Mouse (Mus musculus) kidney, postnatal 25 days (tissue): ENCODE results near the gene Stk10.

Source experiments
- DNase-seq, 2 experiments: peaks; one replicate each; pipeline ENCODE4 v3.0.0; 2021; ENCODE audit warnings: mixed read lengths in 2 of 2

Stk10 gene

DNA sequence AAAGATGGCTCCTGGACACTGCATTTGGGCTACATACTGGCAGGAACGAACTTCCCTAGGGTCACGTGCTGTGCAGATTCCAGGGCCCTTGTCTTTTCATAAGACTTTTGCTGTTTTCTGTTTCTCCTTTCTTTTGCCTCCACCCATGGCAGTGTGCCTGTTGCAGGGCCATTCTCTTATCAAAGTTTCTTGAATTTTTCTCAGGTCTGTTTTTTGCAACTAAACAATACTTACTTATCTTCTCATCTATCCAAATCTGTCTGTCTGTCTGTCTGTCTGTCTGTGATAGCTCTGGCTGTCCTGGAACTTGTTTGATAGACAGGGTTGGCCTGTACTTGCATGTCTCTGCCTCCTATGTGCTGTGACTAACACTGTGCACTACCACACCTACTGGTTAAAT is 101.7 kb downstream of the Stk10 start:
- no peak for DNase-seq

GRCm38 (mm10) chr11:32636275-32636674 is 103.2 kb downstream of the Stk10 start:
- no peak for DNase-seq

- no peak for DNase-seq
Observed at GRCm38 (mm10) chr11:32638521-32639255, 105.6 kb downstream of the Stk10 start.

GRCm38 (mm10) chr11:32640617-32641016 is 107.5 kb downstream of the Stk10 start:
- DNase-seq: no peak

DNA sequence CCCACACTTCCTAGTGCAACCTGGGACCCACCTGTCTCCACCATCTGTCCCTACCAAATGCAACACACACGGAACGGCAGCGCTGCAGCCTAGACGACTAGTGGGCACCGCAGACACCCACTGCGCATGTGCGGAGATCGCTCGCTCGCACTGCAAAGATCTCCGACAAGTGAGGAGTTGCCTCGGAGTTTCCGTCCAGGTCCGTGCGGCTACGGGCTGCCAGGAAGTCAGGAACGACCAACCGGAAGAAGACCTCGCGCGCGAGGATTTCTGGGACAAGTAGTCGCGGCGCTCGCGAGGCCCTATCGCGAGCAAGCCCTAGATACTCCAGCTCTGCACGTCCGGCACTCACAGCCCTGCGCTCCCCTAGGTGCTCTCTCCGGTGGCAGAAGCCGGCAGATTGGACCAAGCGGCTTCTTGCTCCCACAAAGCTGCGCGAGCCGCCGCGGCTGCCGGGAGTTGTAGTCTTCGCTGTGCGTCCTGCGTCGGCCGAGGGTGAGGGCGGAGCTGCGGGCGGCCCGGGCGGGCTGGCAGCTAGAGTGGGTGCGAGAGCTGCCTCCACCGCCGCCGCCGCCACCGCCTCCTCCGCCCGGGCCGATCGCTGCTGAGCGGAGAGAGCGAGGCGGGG is 109.3 kb downstream of the Stk10 start, which contains the start of gene Fbxw11:
TSS of gene Fbxw11 (plus strand) at position 476 of the 628 bp plus-strand sequence.
- peak; percentile 95 to 98 for DNase-seq

GRCm38 (mm10) chr11:32642899-32643886 is 110.1 kb downstream of the Stk10 start:
- DNase-seq: peak in 1 of 2 experiments; percentile 84

DNA sequence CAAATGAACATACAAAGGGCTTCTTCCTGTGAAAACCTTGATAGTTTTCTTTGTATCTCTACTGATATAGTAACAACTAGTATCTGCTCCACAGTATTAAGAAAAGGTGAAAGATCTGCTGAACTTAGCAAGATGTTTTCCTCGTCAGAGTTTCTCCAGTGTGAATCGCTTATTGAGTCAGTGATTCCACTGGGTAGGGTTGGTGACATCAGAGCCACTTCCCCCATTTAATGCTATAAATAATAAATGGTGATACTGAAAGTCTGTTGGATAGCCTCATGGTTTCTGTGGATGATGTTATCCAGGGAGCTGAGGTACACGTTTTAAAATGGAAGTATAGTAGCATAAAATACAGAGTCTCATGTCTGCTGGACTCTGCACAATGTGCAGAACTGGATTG is 110.9 kb downstream of the Stk10 start:
- DNase-seq: no peak

- no peak for DNase-seq
Observed at GRCm38 (mm10) chr11:32647265-32647664, 114.2 kb downstream of the Stk10 start.

DNA sequence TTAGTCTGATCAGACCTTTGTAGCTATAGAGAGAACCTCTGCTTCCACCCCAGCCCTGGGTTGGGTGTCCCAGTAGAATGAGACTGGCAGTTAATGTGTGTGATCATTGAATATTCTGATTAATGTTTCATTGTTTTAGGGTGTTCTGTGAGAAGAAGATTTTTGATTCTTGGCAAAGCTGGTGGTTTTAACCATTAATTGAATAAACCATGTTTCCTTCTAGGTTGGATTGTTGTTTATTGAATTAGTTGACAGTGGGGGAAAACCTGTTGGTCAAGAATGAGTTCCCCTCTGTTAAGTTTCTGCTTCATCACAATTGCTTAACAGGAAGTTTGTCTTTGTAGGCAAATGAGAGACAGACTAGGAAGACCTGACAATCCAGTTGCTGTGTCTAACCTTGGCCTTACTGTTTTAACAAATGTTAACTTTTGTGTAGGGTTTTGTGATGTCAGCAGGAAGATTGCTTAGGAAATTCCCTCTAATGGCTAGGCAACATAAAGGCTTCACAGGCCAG is 117.2 kb downstream of the Stk10 start:
- DNase-seq: no peak

- peak; percentile 40 to 62 for DNase-seq
Observed at GRCm38 (mm10) chr11:32650893-32651590, 117.9 kb downstream of the Stk10 start.

DNA sequence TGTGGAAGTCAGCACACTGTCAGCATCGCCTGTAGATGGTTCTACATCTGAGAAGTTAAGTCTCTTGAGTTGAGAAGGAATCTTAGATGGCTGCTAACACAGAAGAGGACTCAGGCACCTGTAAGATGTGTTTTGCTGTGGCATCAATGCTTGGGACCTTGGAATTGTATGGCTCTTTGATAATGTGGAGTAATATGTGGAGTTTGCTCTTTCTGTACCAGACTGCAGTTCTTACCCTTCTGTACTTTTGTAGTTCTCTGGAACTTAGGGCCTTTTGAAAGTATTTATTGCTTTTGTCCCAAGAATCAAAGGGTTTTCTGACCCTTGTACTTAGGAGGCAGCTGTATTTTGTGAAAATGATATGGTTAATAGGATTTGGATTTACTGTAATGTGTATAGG is 118.6 kb downstream of the Stk10 start:
- no peak for DNase-seq

DNA sequence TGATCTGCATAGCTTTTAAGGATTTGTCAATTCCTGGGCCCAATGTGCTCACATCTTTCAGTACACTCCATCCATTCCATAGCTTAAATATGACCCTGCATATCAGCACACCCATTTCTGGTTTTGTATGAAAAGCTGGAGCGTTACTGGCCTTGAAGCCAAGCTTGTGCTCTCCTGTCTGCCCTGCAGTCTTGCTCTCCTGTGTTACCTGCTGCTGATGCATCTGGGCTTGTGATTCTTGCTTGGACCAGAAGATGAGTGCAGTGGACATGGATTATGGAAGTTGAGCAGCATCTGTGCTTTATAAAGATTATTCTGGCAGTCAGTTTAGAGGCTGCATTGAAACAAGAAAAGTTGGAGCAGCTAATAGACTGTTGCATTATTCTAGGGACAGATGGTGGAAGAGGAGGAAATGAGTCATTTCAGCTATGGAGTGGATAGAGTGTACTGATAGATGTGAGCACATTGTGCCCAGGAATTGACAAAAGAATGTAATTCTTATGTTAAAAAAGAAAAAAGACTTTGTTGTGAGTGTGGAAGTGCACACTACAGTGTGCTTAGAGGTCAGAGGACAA is 129.1 kb downstream of the Stk10 start:
- no peak for DNase-seq

GRCm38 (mm10) chr11:32665639-32666038 is 132.5 kb downstream of the Stk10 start:
- no peak for DNase-seq

- DNase-seq: no peak
Observed at GRCm38 (mm10) chr11:32666983-32667382, 133.9 kb downstream of the Stk10 start.

GRCm38 (mm10) chr11:32671480-32671879 is 138.4 kb downstream of the Stk10 start:
- no peak for DNase-seq
